Mouse (Mus musculus) kidney, embryonic 15.5 days (tissue): Measurements from ENCODE around the gene Nid2. TPM values are rescaled to one million over a fixed set of nuclear protein-coding genes. Genes with fewer than 3 reads are reported as not detected.
A peak's percentile ranks its signal among the peaks of the same experiment; 100 is the strongest.

Experiments
- ATAC-seq: fragments of 200-750 bp; cut with Nextera tagmentation; replicated peaks from 2 replicates; pipeline ENCODE4 v1.8.0; 2017; ENCODE audit warnings: moderate TSS enrichment; ENCODE audit not compliant: low FRiP score
- H3K27ac ChIP-seq: fragments of 300-500 bp; sonication (generic); 2 replicates; pipeline ENCODE4 v1.5.1; 2015; ENCODE audit warnings: mild to moderate bottlenecking, inconsistent platforms
- H3K27me3 ChIP-seq: fragments of 300-500 bp; sonication (generic); 2 replicates; pipeline ENCODE4 v1.6.1; 2015; ENCODE audit warnings: inconsistent platforms
- H3K36me3 ChIP-seq: fragments of 300-500 bp; sonication (generic); 2 replicates; pipeline ENCODE4 v1.6.1; 2015; ENCODE audit warnings: inconsistent platforms
- H3K4me1 ChIP-seq: fragments of 300-500 bp; sonication (generic); 2 replicates; pipeline ENCODE4 v1.6.1; 2015; ENCODE audit warnings: inconsistent platforms
- H3K4me2 ChIP-seq: fragments of 300-500 bp; sonication (generic); 2 replicates; pipeline ENCODE4 v1.6.1; 2015; ENCODE audit warnings: moderate library complexity, mild to moderate bottlenecking, inconsistent platforms
- H3K4me3 ChIP-seq: fragments of 300-500 bp; sonication (generic); replicated peaks from 2 replicates; pipeline ENCODE4 v1.5.1; 2015; ENCODE audit warnings: mild to moderate bottlenecking, inconsistent platforms
- H3K9ac ChIP-seq: fragments of 300-500 bp; sonication (generic); 2 replicates; pipeline ENCODE4 v1.6.1; 2015; ENCODE audit warnings: mild to moderate bottlenecking, inconsistent platforms
- H3K9me3 ChIP-seq: fragments of 300-500 bp; sonication (generic); replicated peaks from 2 replicates; pipeline ENCODE4 v1.6.1; 2016; ENCODE audit warnings: inconsistent platforms
- WGBS: fragments of 180-500 bp; shearing (Covaris S2); methylation state at CpG from one replicate; pipeline ENCODE4 v1.1.7; 2015; ENCODE audit warnings: mixed read lengths; 5-methylcytosine and 5-hydroxymethylcytosine counted together
- polyA plus RNA-seq: library from polyadenylated mRNA; unstranded; fragments of >200 nt; fragmentation: Nextera tagmentation; extraction: Ambion mirVana; gene quantifications from 2 replicates; pipeline ENCODE4 v1.2.1, GENCODE M21; 2015

The Nid2 gene
- polyA plus RNA-seq, 1 experiment from 2014 or later: 128 TPM

GRCm38 (mm10) chr14:19728737-19729136 is 22.3 kb upstream of the Nid2 start:
- no peaks in the 10 kb centered on the region for H3K9me3 ChIP-seq
- no peaks in the 10 kb centered on the region for H3K27me3 ChIP-seq
- H3K4me3 ChIP-seq: no peak overlapping the region
- H3K9ac ChIP-seq: no peak overlapping the region
- 63% methylated on average over 7 of the region's 7 CpGs for WGBS
- no peak overlapping the region for H3K4me2 ChIP-seq
- no peaks in the 10 kb centered on the region for H3K36me3 ChIP-seq
- 0 out of 2 replicates have a peak, but pooled peaks have one; percentile 43 for ATAC-seq
- H3K4me1 ChIP-seq: peaks cover 17% of the 10 kb centered on the region
- H3K27ac ChIP-seq: no peak overlapping the region; the same call in 1 of the 2 replicates

- Histone ChIP-seq H3K27me3 (no peaks in the 10 kb centered on the region), H3K4me2 (no peak overlapping the region), H3K36me3 (no peaks in the 10 kb centered on the region), H3K4me1 (peaks cover 19% of the 10 kb centered on the region), H3K4me3 (no peak overlapping the region), H3K27ac (no peak overlapping the region), H3K9ac (no peak overlapping the region), H3K9me3 (no peaks in the 10 kb centered on the region)
- WGBS: 79% methylated on average over 2 of the region's 2 CpGs
- ATAC-seq: no peak
Observed at GRCm38 (mm10) chr14:19732097-19732496, 19.0 kb upstream of the Nid2 start.

- WGBS: 49% methylated on average over 4 of the region's 4 CpGs
Observed at GRCm38 (mm10) chr14:19733490-19734282, 17.4 kb upstream of the Nid2 start.

GRCm38 (mm10) chr14:19735303-19735702 is 15.8 kb upstream of the Nid2 start:
- H3K27me3 ChIP-seq: no peaks in the 10 kb centered on the region
- no peak overlapping the region for H3K4me3 ChIP-seq
- no peak for ATAC-seq
- no peak overlapping the region for H3K27ac ChIP-seq
- no peak overlapping the region for H3K4me2 ChIP-seq
- H3K36me3 ChIP-seq: no peaks in the 10 kb centered on the region
- no peaks in the 10 kb centered on the region for H3K9me3 ChIP-seq
- peaks cover 30% of the 10 kb centered on the region for H3K4me1 ChIP-seq
- 65% methylated on average over 6 of the region's 6 CpGs for WGBS
- no peak overlapping the region for H3K9ac ChIP-seq

More at GRCm38 (mm10) chr14:19733490-19734282, 17.4 kb upstream of the Nid2 start:
- Histone ChIP-seq H3K4me1 (peaks cover 25% of the 10 kb centered on the region), H3K9me3 (no peaks in the 10 kb centered on the region), H3K36me3 (no peaks in the 10 kb centered on the region), H3K27me3 (no peaks in the 10 kb centered on the region), H3K27ac (peak overlapping the region; percentile 75), H3K9ac (no peak overlapping the region), H3K4me2 (no peak overlapping the region), H3K4me3 (no peak overlapping the region)
- no peak for ATAC-seq

- Histone ChIP-seq H3K4me3 (no peak overlapping the region), H3K36me3 (no peaks in the 10 kb centered on the region), H3K27ac (peak overlapping the region; percentile 85), H3K4me2 (no peak overlapping the region), H3K4me1 (peaks cover 33% of the 10 kb centered on the region), H3K27me3 (0 out of 2 replicates have a peak, but pooled peaks cover 4% of the 10 kb centered on the region), H3K9me3 (no peaks in the 10 kb centered on the region), H3K9ac (no peak overlapping the region)
- no peak for ATAC-seq
Observed at GRCm38 (mm10) chr14:19737568-19737967, 13.5 kb upstream of the Nid2 start.

GRCm38 (mm10) chr14:19738094-19738843 is 12.8 kb upstream of the Nid2 start:
- WGBS: 10% methylated on average over 5 of the region's 5 CpGs

GRCm38 (mm10) chr14:19739416-19740146 is 11.5 kb upstream of the Nid2 start:
- Histone ChIP-seq H3K4me2 (no peak overlapping the region), H3K9ac (no peak overlapping the region), H3K27ac (0 out of 2 replicates have a peak overlapping the region, but pooled peaks have one; percentile 24), H3K36me3 (no peaks in the 10 kb centered on the region), H3K9me3 (no peaks in the 10 kb centered on the region), H3K4me1 (peaks cover 26% of the 10 kb centered on the region), H3K4me3 (no peak overlapping the region), H3K27me3 (0 out of 2 replicates have a peak, but pooled peaks cover 4% of the 10 kb centered on the region)
- ATAC-seq: 0 out of 2 replicates have a peak, but pooled peaks have one; percentile 50
- 57% methylated on average over 9 of the region's 9 CpGs for WGBS

More at GRCm38 (mm10) chr14:19738094-19738843, 12.8 kb upstream of the Nid2 start:
- no peaks in the 10 kb centered on the region for H3K9me3 ChIP-seq
- no peak overlapping the region for H3K4me2 ChIP-seq
- no peak overlapping the region for H3K4me3 ChIP-seq
- no peak overlapping the region for H3K9ac ChIP-seq
- H3K36me3 ChIP-seq: no peaks in the 10 kb centered on the region
- ATAC-seq: peak; percentile 86
- H3K27ac ChIP-seq: peak overlapping the region; percentile 85
- H3K4me1 ChIP-seq: peaks cover 32% of the 10 kb centered on the region
- 0 out of 2 replicates have a peak, but pooled peaks cover 4% of the 10 kb centered on the region for H3K27me3 ChIP-seq

GRCm38 (mm10) chr14:19740147-19740738 is 10.8 kb upstream of the Nid2 start:
- 83% methylated on average over 6 of the region's 6 CpGs for WGBS
- Histone ChIP-seq H3K27ac (no peak overlapping the region), H3K27me3 (0 out of 2 replicates have a peak, but pooled peaks cover 4% of the 10 kb centered on the region), H3K4me3 (no peak overlapping the region), H3K4me1 (peaks cover 33% of the 10 kb centered on the region), H3K9me3 (no peaks in the 10 kb centered on the region), H3K9ac (no peak overlapping the region), H3K4me2 (no peak overlapping the region), H3K36me3 (no peaks in the 10 kb centered on the region)
- no peak for ATAC-seq

GRCm38 (mm10) chr14:19744876-19745275 is 6.2 kb upstream of the Nid2 start:
- H3K4me2 ChIP-seq: no peak overlapping the region
- no peak overlapping the region for H3K9ac ChIP-seq
- peak; percentile 24; the same call in 1 of the 2 replicates for ATAC-seq
- H3K27me3 ChIP-seq: 0 out of 2 replicates have a peak, but pooled peaks cover 4% of the 10 kb centered on the region
- H3K9me3 ChIP-seq: no peaks in the 10 kb centered on the region
- H3K36me3 ChIP-seq: no peaks in the 10 kb centered on the region
- peaks cover 46% of the 10 kb centered on the region for H3K4me1 ChIP-seq
- H3K27ac ChIP-seq: no peak overlapping the region
- 34% methylated on average over 5 of the region's 5 CpGs for WGBS
- H3K4me3 ChIP-seq: no peak overlapping the region

- Histone ChIP-seq H3K9me3 (no peaks in the 10 kb centered on the region), H3K27ac (no peak overlapping the region), H3K27me3 (0 out of 2 replicates have a peak, but pooled peaks cover 4% of the 10 kb centered on the region), H3K4me1 (peaks cover 51% of the 10 kb centered on the region), H3K9ac (no peak overlapping the region), H3K4me3 (no peak overlapping the region), H3K36me3 (no peaks in the 10 kb centered on the region), H3K4me2 (no peak overlapping the region)
- WGBS: 42% methylated on average over 2 of the region's 2 CpGs
- ATAC-seq: no peak
Observed at GRCm38 (mm10) chr14:19746232-19746631, 4.8 kb upstream of the Nid2 start.

- Histone ChIP-seq H3K27me3 (no peaks in the 10 kb centered on the region), H3K27ac (no peak overlapping the region), H3K36me3 (no peaks in the 10 kb centered on the region), H3K4me3 (no peak overlapping the region), H3K9me3 (no peaks in the 10 kb centered on the region), H3K9ac (no peak overlapping the region), H3K4me2 (no peak overlapping the region), H3K4me1 (peaks cover 52% of the 10 kb centered on the region)
- ATAC-seq: no peak
- WGBS: 86% methylated on average over 2 of the region's 2 CpGs
Observed at GRCm38 (mm10) chr14:19746731-19747130, 4.3 kb upstream of the Nid2 start.
